Mouse (Mus musculus) heart, adult 2 months (tissue): ENCODE measurements around the gene Cdk19. TPM values are rescaled to one million over a fixed set of nuclear protein-coding genes. Genes with fewer than 3 reads are reported as not detected.
"Not testable (repeated sequence)": the region's sequence is repeated elsewhere in the genome, so short reads cannot be mapped to it uniquely, and the experiment has no call there.

Experiments
- DNase-seq, 2 experiments: peaks; one replicate each; pipeline ENCODE4 v3.0.0; 2021
- H3K27ac ChIP-seq: fragments of 200-600 bp; 2 replicates; pipeline ENCODE4 v1.8.1; 2022
- H3K27me3 ChIP-seq: fragments of 200-500 bp; 2 replicates; pipeline ENCODE4 v1.6.1; 2012; ENCODE audit warnings: mild to moderate bottlenecking, low read length, inconsistent platforms, mixed read lengths; ENCODE audit not compliant: control insufficient read depth, insufficient read depth
- H3K36me3 ChIP-seq: fragments of 200-500 bp; 2 replicates; pipeline ENCODE4 v1.6.1; 2012; ENCODE audit warnings: low read length, inconsistent platforms; ENCODE audit not compliant: control insufficient read depth, insufficient read depth
- H3K4me1 ChIP-seq: fragments of 200-500 bp; 2 replicates; pipeline ENCODE4 v1.6.1; 2011; ENCODE audit warnings: low read length; ENCODE audit not compliant: control insufficient read depth, insufficient read depth
- H3K4me3 ChIP-seq: fragments of 200-600 bp; 2 replicates; pipeline ENCODE4 v1.8.1; 2022
- H3K79me2 ChIP-seq: fragments of 200-500 bp; replicated peaks from 2 replicates; pipeline ENCODE4 v1.6.1; 2012; ENCODE audit warnings: mild to moderate bottlenecking, inconsistent platforms, low read length, moderate library complexity, mixed read lengths; ENCODE audit not compliant: control insufficient read depth, insufficient read depth
- H3K9ac ChIP-seq: fragments of 200-500 bp; 2 replicates; pipeline ENCODE4 v1.6.1; 2012; ENCODE audit warnings: low read depth, mild to moderate bottlenecking, control low read depth, inconsistent platforms, low read length, mixed read lengths
- CTCF ChIP-seq: fragments of 200-600 bp; IDR thresholded peaks from 2 replicates; pipeline ENCODE4 v1.8.1; 2022; ENCODE audit warnings: antibody characterized with exemption, mild to moderate bottlenecking, moderate library complexity
- EP300 ChIP-seq: fragments of 200-500 bp; IDR thresholded peaks from 2 replicates; pipeline ENCODE4 v1.6.1; 2011; ENCODE audit warnings: low read depth, low read length, control low read depth; ENCODE audit not compliant: insufficient read depth
- POLR2A ChIP-seq: fragments of 200-500 bp; IDR thresholded peaks from 2 replicates; pipeline ENCODE4 v1.6.1; 2011; ENCODE audit warnings: mild to moderate bottlenecking, low read depth, low read length, control low read depth; ENCODE audit not compliant: insufficient read depth
- WGBS: fragments of 180-500 bp; shearing (Covaris S2); methylation state at CpG from one replicate; pipeline ENCODE4 v1.1.7; 2018; 5-methylcytosine and 5-hydroxymethylcytosine counted together
- intact Hi-C: fragments of 180-260 bp; cut with DNase I; formaldehyde crosslinking; loops from one replicate; pipeline ENCODE4 v1.15.1; 2025
- polyA plus RNA-seq: library from polyadenylated mRNA; depleted of rRNA; stranded (reverse); fragments of >200 nt; gene quantifications from 2 replicates; pipeline ENCODE4 v1.2.3, GENCODE M21; 2012
- total RNA-seq, 2 experiments: library from RNA; stranded (reverse); gene quantifications; 2 replicates each; pipeline ENCODE4 v1.2.3; 2021

The Cdk19 gene
- total and polyA plus RNA-seq, 3 experiments: 5.2 to 15.2 (median 11.5) TPM

DNA sequence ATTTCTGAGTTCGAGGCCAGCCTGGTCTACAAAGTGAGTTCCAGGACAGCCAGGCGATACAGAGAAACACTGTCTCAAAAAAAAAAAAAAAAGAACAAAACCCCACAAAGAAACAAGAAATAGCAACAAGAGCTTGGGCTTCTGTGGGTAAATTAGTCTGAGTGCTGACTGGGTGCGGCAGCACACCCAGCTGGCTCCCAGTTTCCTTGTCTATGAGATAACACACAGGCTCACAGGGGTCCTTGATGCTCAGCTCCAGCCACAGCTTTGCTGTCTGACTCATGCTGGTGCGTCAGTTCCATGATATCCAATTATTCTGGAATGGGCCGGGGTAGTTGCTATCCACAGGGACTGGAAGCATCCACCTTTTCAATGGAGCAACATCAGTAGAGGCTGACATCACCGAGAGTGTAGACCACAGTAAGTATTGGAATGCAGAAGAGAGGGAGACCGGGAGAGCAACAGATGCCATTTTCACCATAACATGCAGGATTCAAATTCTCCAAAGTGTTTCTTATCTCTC is 161.4 kb downstream of the Cdk19 start:
- no peaks in the 10 kb centered on the region for H3K27me3 ChIP-seq
- H3K4me3 ChIP-seq: no peak overlapping the region
- no peak for DNase-seq
- TF ChIP-seq EP300 (no peak), CTCF (no peak), POLR2A (no peak)
- intact Hi-C loops: no loop called here
- H3K36me3 ChIP-seq: no peaks in the 10 kb centered on the region
- no peaks in the 10 kb centered on the region for H3K79me2 ChIP-seq
- no peak overlapping the region for H3K9ac ChIP-seq
- peaks cover 2% of the 10 kb centered on the region for H3K4me1 ChIP-seq
- H3K27ac ChIP-seq: no peak overlapping the region
- 79% methylated on average over 7 of the region's 7 CpGs for WGBS

DNA sequence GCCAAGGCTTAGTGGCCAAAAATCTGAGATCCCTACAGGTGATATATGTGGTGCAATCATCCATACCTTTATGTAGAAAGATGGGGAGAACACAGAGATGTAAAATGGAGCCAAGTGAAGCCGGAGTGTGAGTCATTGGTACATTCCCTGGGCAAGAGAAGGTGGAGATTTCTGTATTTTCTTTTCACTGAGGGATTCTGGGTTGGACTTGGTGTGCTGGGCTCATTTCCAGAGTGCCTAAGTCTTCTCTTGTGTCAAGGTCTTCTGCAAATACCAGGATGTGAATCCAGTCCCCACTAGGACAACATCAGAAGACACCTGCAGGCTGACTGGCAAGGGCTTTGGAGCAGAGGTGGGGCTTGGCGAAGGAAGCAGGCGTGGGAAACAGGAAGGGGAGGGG is 163.4 kb downstream of the Cdk19 start:
- TF ChIP-seq CTCF (no peak), EP300 (no peak), POLR2A (no peak)
- 79% methylated on average over 1 of the region's 3 CpGs for WGBS
- no peak for DNase-seq
- H3K4me3 ChIP-seq: no peak overlapping the region
- H3K9ac ChIP-seq: no peak overlapping the region
- no peak overlapping the region for H3K27ac ChIP-seq
- no peaks in the 10 kb centered on the region for H3K79me2 ChIP-seq
- intact Hi-C loops: no loop called here
- H3K4me1 ChIP-seq: peaks cover 2% of the 10 kb centered on the region; the same call in 1 of the 2 replicates
- no peaks in the 10 kb centered on the region for H3K36me3 ChIP-seq
- no peaks in the 10 kb centered on the region for H3K27me3 ChIP-seq

DNA sequence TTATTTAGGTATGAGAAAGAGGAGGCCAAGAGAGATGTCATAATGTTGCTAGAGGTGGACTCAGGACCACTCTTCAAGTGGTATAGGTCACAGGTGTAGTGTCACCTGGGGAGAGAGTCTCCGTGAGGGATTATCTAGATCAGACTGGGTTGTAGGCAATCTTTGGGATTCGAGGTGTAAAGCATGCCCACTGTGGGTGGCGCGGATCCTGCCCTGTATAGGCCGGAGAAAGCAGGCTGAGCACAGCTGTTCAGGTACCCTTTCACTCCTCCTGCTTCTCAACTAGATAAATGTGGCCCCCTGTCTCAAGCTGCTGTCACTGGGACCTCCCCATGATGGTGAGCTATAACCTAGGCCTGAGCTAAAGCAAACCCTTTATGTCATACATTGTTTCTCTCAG is 171.0 kb downstream of the Cdk19 start:
- intact Hi-C loops: no loop called here
- Histone ChIP-seq H3K4me3 (no peak overlapping the region), H3K79me2 (no peaks in the 10 kb centered on the region), H3K9ac (no peak overlapping the region), H3K27ac (no peak overlapping the region), H3K36me3 (no peaks in the 10 kb centered on the region), H3K4me1 (no peaks in the 10 kb centered on the region), H3K27me3 (no peaks in the 10 kb centered on the region)
- 92% methylated on average over 5 of the region's 5 CpGs for WGBS
- peak in 1 of 2 experiments; percentile 9 for DNase-seq
- no peak for TF ChIP-seq CTCF
- TF ChIP-seq POLR2A: no peak
- no peak for TF ChIP-seq EP300

DNA sequence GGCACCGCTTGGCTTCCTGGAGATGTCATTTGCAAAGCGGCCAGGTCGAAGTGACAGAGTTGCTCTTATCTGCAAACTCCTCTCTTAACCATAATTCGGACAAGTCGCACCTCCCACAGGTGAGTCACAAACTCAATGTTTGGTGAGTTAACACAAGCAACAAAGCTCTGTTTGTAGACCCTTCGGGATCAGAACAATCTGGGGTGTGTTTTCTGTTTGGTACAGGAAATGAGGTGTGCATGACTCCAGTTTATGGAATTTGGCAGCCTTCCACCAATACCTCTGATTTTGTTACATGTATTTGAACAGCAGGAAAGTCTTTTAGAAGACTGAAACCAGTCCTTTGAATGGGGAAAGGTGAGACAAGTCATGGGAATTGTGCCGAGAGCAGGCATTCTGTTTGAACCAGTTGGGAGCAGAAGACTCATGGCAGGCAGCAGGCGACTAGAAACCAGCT is 171.9 kb downstream of the Cdk19 start:
- TF ChIP-seq POLR2A (no peak), CTCF (no peak), EP300 (no peak)
- WGBS: 78% methylated on average over 8 of the region's 8 CpGs

DNA sequence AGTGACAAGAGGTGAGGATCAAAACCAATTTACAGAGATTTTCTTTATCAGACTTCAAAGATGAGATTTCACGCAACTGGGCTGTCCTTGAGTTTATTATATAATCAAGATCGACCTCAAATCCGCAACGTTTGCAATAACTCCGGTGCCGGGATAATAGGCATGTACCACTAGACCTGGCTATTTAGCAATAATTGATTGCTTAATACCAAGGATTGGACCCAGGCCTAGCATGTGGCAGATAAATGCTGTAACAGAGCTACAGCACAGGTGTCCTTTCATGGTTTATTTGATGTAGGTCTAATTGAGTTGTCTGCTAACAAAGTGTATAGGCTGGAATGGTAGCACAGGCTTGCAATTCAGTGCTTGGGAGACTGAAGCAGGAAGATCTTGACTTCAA is 172.8 kb downstream of the Cdk19 start:
- DNase-seq: no peak
- H3K36me3 ChIP-seq: no peaks in the 10 kb centered on the region
- no peak overlapping the region for H3K4me3 ChIP-seq
- TF ChIP-seq POLR2A (no peak), EP300 (no peak), CTCF (no peak)
- H3K9ac ChIP-seq: no peak overlapping the region
- no peak overlapping the region for H3K27ac ChIP-seq
- intact Hi-C loops: no loop called here
- no peaks in the 10 kb centered on the region for H3K27me3 ChIP-seq
- no peaks in the 10 kb centered on the region for H3K79me2 ChIP-seq
- H3K4me1 ChIP-seq: no peaks in the 10 kb centered on the region
- WGBS: 92% methylated on average over 6 of the region's 6 CpGs

More for the DNA sequence above, 171.9 kb downstream of the Cdk19 start:
- Histone ChIP-seq H3K79me2 (no peaks in the 10 kb centered on the region), H3K4me3 (no peak overlapping the region), H3K9ac (no peak overlapping the region), H3K27ac (no peak overlapping the region), H3K36me3 (no peaks in the 10 kb centered on the region), H3K27me3 (no peaks in the 10 kb centered on the region), H3K4me1 (no peaks in the 10 kb centered on the region)
- DNase-seq: peak in 1 of 2 experiments; percentile 10
- intact Hi-C loops: no loop called here

DNA sequence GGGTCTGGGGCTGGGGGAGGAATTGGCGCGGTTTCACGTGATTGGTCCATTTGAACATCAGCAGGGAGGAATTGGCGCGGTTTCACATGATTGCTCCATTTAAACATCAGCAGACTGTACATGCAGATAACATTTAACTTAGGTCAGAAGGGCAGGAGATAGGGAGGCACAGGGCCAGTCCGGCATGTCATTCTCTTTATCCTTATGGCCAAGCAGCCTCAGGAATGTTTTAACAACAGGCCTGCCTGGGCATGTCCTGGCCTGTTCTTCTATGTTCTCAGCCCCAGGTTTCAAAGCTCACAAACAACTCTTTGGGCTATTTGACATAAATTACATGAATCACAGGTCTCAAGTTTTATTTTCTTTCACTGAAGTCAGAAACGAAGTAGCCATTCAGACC is 173.6 kb downstream of the Cdk19 start:
- H3K4me3 ChIP-seq, H3K27ac ChIP-seq, H3K36me3 ChIP-seq, intact Hi-C loops, H3K27me3 ChIP-seq, H3K9ac ChIP-seq, DNase-seq, H3K79me2 ChIP-seq, H3K4me1 ChIP-seq: not testable (repeated sequence)
- WGBS: 90% methylated on average over 7 of the region's 7 CpGs
